Mouse (Mus musculus) spleen, adult 2 months (tissue): ENCODE results near the gene Fan1. TPM values are rescaled to one million over a fixed set of nuclear protein-coding genes. Genes with fewer than 3 reads are reported as not detected.

Experiments
- DNase-seq, 2 experiments: peaks; one replicate each; pipeline versions ENCODE4 v3.0.0 to v3.0.0-alpha.2; 2012 to 2021; ENCODE audit warnings: low spot score in 2 of 2, low read depth in 1 of 2
- H3K27ac ChIP-seq: fragments of 200-500 bp; 2 replicates; pipeline ENCODE4 v1.5.1; 2012; ENCODE audit warnings: low read length, inconsistent platforms; ENCODE audit not compliant: insufficient read depth
- H3K27me3 ChIP-seq: fragments of 200-500 bp; 2 replicates; pipeline ENCODE4 v1.6.1; 2012; ENCODE audit warnings: mild to moderate bottlenecking, moderate library complexity, low read length, inconsistent platforms; ENCODE audit not compliant: control insufficient read depth, insufficient read depth
- H3K36me3 ChIP-seq: fragments of 200-500 bp; 2 replicates; pipeline ENCODE4 v1.6.1; 2012; ENCODE audit warnings: mild to moderate bottlenecking, low read length, inconsistent platforms; ENCODE audit not compliant: control insufficient read depth, insufficient read depth
- H3K4me1 ChIP-seq: fragments of 200-500 bp; 2 replicates; pipeline ENCODE4 v1.6.1; 2011; ENCODE audit warnings: inconsistent platforms; ENCODE audit not compliant: control insufficient read depth, insufficient read depth, insufficient read length
- H3K4me3 ChIP-seq: fragments of 200-500 bp; 2 replicates; pipeline ENCODE4 v1.5.1; 2011; ENCODE audit warnings: mild to moderate bottlenecking, inconsistent platforms; ENCODE audit not compliant: insufficient read depth, insufficient read length; ENCODE audit errors: extremely low read depth
- CTCF ChIP-seq: fragments of 200-500 bp; IDR thresholded peaks from 2 replicates; pipeline ENCODE4 v1.5.1; 2011; ENCODE audit warnings: mild to moderate bottlenecking, inconsistent platforms; ENCODE audit not compliant: insufficient read depth, insufficient read length, insufficient replicate concordance; ENCODE audit errors: extremely low read depth
- POLR2A ChIP-seq: fragments of 200-500 bp; IDR thresholded peaks from 2 replicates; pipeline ENCODE4 v1.6.1; 2011; ENCODE audit warnings: low read depth, low read length, inconsistent platforms
- WGBS: fragments of 180-500 bp; shearing (Covaris S2); methylation state at CpG from one replicate; pipeline ENCODE4 v1.1.7; 2018; 5-methylcytosine and 5-hydroxymethylcytosine counted together
- polyA plus RNA-seq: library from polyadenylated mRNA; depleted of rRNA; stranded (reverse); fragments of >200 nt; gene quantifications from 2 replicates; pipeline ENCODE4 v1.2.3, GENCODE M21; 2012

Fan1 gene
- polyA plus RNA-seq, 1 experiment = 1.5 TPM

DNA sequence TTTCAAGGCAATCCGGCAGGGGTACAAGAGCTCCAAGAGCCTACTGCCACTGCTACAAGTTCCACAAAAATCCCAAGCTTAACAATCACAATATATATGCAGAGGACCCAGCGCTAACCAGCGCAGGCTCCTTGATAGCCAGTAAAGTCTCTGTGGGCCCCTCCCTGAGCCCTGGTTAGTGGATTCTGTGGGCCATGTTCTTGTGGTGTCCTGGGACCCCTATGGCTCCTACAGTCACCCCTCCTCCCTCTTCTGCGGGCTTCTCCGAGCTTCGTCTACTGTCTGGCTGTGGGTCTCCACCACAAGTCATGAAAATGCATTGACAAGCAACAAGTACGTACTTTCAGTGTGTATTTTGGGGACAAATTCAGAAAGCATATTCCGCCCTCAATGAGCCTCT is 17.6 kb upstream of the Fan1 start:
- peaks cover 13% of the 10 kb centered on the region for H3K36me3 ChIP-seq
- peak overlapping the region; percentile 94 for H3K4me3 ChIP-seq
- H3K27me3 ChIP-seq = no peaks in the 10 kb centered on the region
- 2% methylated on average over 8 of the region's 8 CpGs for WGBS
- H3K4me1 ChIP-seq = peaks cover 7% of the 10 kb centered on the region; the same call in 1 of the 2 replicates
- no peak for TF ChIP-seq POLR2A
- no peak for TF ChIP-seq CTCF
- H3K27ac ChIP-seq = no peak overlapping the region
- DNase-seq = peak in 1 of 2 experiments; percentile 6

DNA sequence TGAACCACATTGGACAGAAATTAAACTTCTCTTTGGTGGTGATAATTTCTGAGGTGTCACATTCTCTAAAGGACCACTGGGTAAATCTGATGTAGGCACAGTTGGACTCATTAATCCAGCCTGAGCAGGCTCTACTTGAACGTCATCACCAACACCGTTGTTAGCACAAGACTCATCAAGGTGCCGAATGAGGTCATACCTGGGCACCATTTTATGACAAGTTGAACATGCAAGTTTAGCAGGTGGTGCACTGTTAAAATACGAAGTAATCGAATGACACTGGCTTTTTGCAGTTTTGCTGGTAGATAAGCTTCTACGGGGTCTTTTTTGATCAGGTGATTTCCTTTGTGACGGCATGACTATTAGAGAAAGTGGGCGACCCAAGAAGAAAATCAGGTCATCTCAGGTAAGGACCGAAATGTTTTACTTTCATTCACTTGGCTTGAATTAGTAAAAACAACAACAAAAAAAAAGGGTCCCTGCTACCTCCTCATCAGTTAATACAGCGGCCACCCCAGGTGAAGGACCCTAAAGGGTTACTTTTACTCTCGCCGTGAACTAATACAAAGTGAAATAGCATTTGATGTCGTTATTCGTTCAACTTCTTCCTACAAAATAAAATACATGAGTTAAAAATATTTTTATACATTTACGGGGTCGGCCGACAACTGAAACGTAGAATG is 607 bp downstream of the Fan1 start:
- DNase-seq = no peak
- peak overlapping the region; percentile 93 for H3K27ac ChIP-seq
- H3K4me3 ChIP-seq = peak overlapping the region; percentile 81
- peaks cover 2% of the 10 kb centered on the region; the same call in 1 of the 2 replicates for H3K4me1 ChIP-seq
- H3K36me3 ChIP-seq = peaks cover 14% of the 10 kb centered on the region
- H3K27me3 ChIP-seq = no peaks in the 10 kb centered on the region
- TF ChIP-seq CTCF = no peak
- no peak for TF ChIP-seq POLR2A
- WGBS = 9% methylated on average over 18 of the region's 18 CpGs

DNA sequence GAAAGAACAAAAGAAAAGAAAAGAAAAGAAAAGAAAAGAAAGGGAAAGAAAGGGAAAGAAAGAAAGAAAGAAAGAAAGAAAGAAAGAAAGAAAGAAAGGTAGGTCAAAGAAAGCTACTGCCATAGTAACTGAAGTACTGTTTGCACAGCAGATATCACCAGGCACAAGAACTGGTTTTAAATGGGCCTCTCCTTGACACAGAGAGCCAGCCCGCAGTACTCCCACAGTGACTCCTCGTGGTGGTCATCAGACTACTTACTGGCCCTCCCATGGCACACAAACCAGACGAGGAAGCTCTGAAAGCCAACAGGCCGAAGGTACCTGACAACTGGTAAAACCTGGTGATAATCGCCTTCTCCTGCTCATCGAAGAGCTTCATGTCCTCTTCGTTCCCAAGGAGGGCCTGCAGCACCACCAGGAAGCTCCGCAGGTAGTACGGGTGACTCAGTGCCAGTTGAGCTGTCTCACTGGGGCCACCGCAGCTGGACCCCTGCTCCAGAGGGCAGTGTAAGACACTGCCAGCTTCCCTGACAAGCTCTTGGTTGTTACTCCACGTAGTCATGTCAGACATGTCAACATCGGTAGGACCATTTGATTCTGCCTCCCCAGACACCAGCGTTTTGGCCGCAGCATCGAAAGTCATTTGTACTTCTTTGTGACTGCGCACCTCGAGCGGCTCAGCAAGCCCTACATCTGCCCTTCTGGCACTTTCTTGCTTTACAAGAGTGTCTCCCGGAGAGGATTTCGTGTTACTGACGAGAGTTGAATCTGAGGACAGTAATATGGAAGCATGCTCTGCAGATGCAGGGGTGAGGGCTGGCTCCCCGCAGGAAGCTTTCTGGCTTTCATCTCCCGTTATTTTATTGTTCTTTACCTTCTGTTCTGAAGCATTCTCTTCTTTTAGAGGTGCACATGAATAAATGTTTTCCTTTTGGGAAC is 1.7 kb downstream of the Fan1 start:
- Histone ChIP-seq H3K27me3 (no peaks in the 10 kb centered on the region), H3K36me3 (peaks cover 7% of the 10 kb centered on the region), H3K27ac (no peak overlapping the region), H3K4me1 (peaks cover 2% of the 10 kb centered on the region; the same call in 1 of the 2 replicates), H3K4me3 (no peak overlapping the region)
- TF ChIP-seq CTCF = no peak
- TF ChIP-seq POLR2A = no peak
- 97% methylated on average over 23 of the region's 23 CpGs for WGBS
- no peak for DNase-seq

DNA sequence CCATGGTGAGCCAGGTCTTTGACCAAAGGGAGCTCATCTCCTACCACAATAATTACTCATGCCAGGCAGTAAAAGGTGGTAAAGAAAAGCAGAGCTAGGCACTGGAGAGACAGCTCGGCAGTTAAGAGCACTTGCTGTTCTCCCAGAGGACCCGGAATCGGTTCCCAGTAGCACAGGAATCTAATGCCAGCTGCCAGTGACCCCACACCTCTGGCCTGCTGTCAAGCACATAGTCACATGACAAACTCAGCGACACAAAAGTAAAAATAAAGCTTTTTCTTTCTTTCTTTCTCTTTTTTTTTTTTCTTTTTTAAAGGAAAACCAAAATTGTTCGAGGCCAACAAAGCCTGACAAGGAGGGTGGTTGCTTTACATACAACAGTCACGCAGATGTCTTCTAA is 4.1 kb downstream of the Fan1 start:
- Histone ChIP-seq H3K4me1 (peaks cover 2% of the 10 kb centered on the region; the same call in 1 of the 2 replicates), H3K27ac (no peak overlapping the region), H3K4me3 (no peak overlapping the region), H3K36me3 (peaks cover 6% of the 10 kb centered on the region; the same call in 1 of the 2 replicates), H3K27me3 (no peaks in the 10 kb centered on the region)
- no peak for DNase-seq
- TF ChIP-seq CTCF = no peak
- TF ChIP-seq POLR2A = no peak
- WGBS = 90% methylated on average over 6 of the region's 6 CpGs

DNA sequence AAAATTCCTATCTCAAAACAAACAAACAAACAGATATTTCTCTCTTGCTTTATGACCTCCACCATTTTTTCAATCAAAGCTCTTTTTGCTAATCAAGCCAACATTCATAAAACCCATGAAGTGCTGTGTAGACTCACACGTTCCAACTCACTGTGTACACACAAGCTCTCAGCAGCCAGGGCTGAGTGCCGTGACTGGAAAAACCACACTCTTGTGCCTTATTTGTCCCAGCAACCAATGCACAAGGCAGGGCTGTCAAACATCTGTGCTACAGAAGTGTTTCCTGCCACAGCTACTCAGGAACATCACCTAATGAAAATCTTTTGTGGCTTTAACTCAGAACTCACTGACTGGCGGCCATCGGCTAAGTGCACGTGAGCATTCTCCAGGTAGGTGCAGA is 8.0 kb downstream of the Fan1 start:
- no peaks in the 10 kb centered on the region for H3K4me1 ChIP-seq
- H3K27me3 ChIP-seq = no peaks in the 10 kb centered on the region
- H3K4me3 ChIP-seq = no peak overlapping the region
- WGBS = 95% methylated on average over 5 of the region's 5 CpGs
- no peak for DNase-seq
- no peak for TF ChIP-seq POLR2A
- no peak for TF ChIP-seq CTCF
- H3K27ac ChIP-seq = no peak overlapping the region
- peaks cover 22% of the 10 kb centered on the region for H3K36me3 ChIP-seq

DNA sequence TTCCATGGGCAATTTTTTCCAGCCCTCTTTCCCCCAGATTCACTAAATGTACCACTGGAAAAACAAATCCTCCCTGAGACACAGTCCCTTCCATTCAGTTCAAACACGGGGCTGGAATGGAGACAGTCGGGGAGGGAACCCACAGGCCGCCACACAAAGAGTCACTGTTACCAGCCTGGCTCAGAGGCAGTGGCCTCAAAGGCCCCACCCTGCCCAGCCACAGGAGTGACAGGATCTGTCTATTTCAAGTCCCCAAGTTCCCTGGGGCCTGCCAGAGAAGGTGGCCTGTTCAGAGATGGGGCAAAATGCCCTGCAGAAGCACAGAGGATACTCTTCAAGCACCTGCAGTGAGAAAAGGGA is 13.3 kb downstream of the Fan1 start:
- Histone ChIP-seq H3K4me3 (no peak overlapping the region), H3K27ac (no peak overlapping the region), H3K36me3 (peaks cover 31% of the 10 kb centered on the region), H3K4me1 (no peaks in the 10 kb centered on the region), H3K27me3 (no peaks in the 10 kb centered on the region)
- TF ChIP-seq CTCF (no peak), POLR2A (no peak)
- 90% methylated on average over 3 of the region's 3 CpGs for WGBS
- DNase-seq = no peak
